Comparison of ENCODE assay signal across 15 mouse cellular contexts in genomic region chr5:122294219-122294735, GRCm38 (mm10). TPM values are rescaled to one million over a fixed set of nuclear protein-coding genes. Genes with fewer than 3 reads are reported as not detected.
DNase-seq lines count a peak whose midpoint lies in the region; ATAC-seq and TF ChIP-seq lines count a peak whose summit lies in the region.
"Had no signal": no experiment of that assay in that cellular context is flagged by ENCODE, and none has a peak within 500 bp of the region (broad histone marks: within the 10 kb centered on the region; RNA-seq: fewer than 3 reads in every experiment).

No protein-coding gene starts in this region.

- 0 out of 2 replicates have a peak, but pooled peaks cover under 1% of the 10 kb centered on the region for H3K36me3 ChIP-seq in midbrain, embryonic 13.5 days
- no peaks in the 10 kb centered on the region for H3K36me3 ChIP-seq in midbrain, embryonic 16.5 days (ENCODE audit: control insufficient read depth, insufficient read depth, low read length)
- H3K36me3 ChIP-seq in forebrain, embryonic 15.5 days, result 0 out of 2 replicates have a peak, but pooled peaks cover 3% of the 10 kb centered on the region
- H3K36me3 ChIP-seq in kidney, adult 2 months (ENCODE audit: control insufficient read depth, insufficient read depth, low read length), result no peaks in the 10 kb centered on the region
- H3K36me3 ChIP-seq: embryonic facial prominence, embryonic 12.5 days had no signal

- TF ChIP-seq CTCF in gastrocnemius, adult 2 months (IDR thresholded peaks at IDR 0.05), result no peak
- no peak for TF ChIP-seq CTCF in kidney, adult 2 months (conservative IDR thresholded peaks at IDR 0.05; ENCODE audit: insufficient read depth, insufficient read length, low read depth, low read length)

- H3K4me1 ChIP-seq in midbrain, embryonic 13.5 days (replicated peaks), result peaks cover 49% of the 10 kb centered on the region
- H3K4me1 ChIP-seq in midbrain, embryonic 16.5 days (ENCODE audit: control insufficient read depth, insufficient read depth, low read length), result peaks cover 17% of the 10 kb centered on the region
- H3K4me1 ChIP-seq in forebrain, embryonic 15.5 days, result peaks cover 18% of the 10 kb centered on the region
- peaks cover 54% of the 10 kb centered on the region for H3K4me1 ChIP-seq in kidney, adult 2 months (ENCODE audit: control insufficient read depth, insufficient read depth, low read length)
- H3K4me1 ChIP-seq: embryonic facial prominence, embryonic 12.5 days had no signal

- intact Hi-C loops in gastrocnemius, adult 2 months (cut with DNase I), result no loop called here
- intact Hi-C loops in gastrocnemius, postnatal 14 days (cut with DNase I; ENCODE audit: low total_unique reads), result no loop called here

- 0 out of 2 replicates have a peak overlapping the region, but pooled peaks have one; percentile 0 for H3K9ac ChIP-seq in midbrain, embryonic 13.5 days (replicated peaks)
- no peak overlapping the region for H3K9ac ChIP-seq in midbrain, embryonic 16.5 days (ENCODE audit: low read depth, low read length)
- H3K9ac ChIP-seq in forebrain, embryonic 15.5 days (replicated peaks), result no peak overlapping the region
- H3K9ac ChIP-seq: embryonic facial prominence, embryonic 12.5 days had no signal

- DNase-seq in gastrocnemius, adult 2 months, result no peak
- no peak for DNase-seq in gastrocnemius, postnatal 14 days
- DNase-seq in thymus, postnatal 25 days, result peak; percentile 37
- DNase-seq in frontal cortex, postnatal 36 days (ENCODE audit: low spot score in 2 of 2), result no peak
- no peak for DNase-seq in kidney, adult 2 months
- DNase-seq: B cell, adult 2 months; cerebellum, postnatal 10 days; kidney, adult 9 months; lung, postnatal 14 days; right cerebral cortex, postnatal 14 days had no signal

- no peak for TF ChIP-seq POLR2A in kidney, adult 2 months (IDR thresholded peaks at IDR 0.05; ENCODE audit: low read depth, low read length)

- peak overlapping the region; percentile 85 for H3K27ac ChIP-seq in gastrocnemius, adult 2 months
- peak overlapping the region; percentile 51 for H3K27ac ChIP-seq in midbrain, embryonic 13.5 days
- no peak overlapping the region for H3K27ac ChIP-seq in midbrain, embryonic 16.5 days (ENCODE audit: low read length)
- H3K27ac ChIP-seq in forebrain, embryonic 15.5 days (replicated peaks), result peak overlapping the region; percentile 25
- H3K27ac ChIP-seq in kidney, adult 2 months (ENCODE audit: insufficient read depth, low read depth, low read length), result no peak overlapping the region
- H3K27ac ChIP-seq: embryonic facial prominence, embryonic 12.5 days had no signal

- ATAC-seq in midbrain, embryonic 13.5 days, result no peak
- ATAC-seq in midbrain, embryonic 16.5 days, result no peak
- ATAC-seq in forebrain, embryonic 15.5 days (replicated peaks), result no peak

- no peaks in the 10 kb centered on the region for H3K27me3 ChIP-seq in midbrain, embryonic 13.5 days
- H3K27me3 ChIP-seq in midbrain, embryonic 16.5 days (ENCODE audit: control insufficient read depth, insufficient read depth, low read depth, low read length), result no peaks in the 10 kb centered on the region
- H3K27me3 ChIP-seq in forebrain, embryonic 15.5 days, result no peaks in the 10 kb centered on the region
- H3K27me3 ChIP-seq in kidney, adult 2 months (replicated peaks; ENCODE audit: control insufficient read depth, insufficient read depth, low read length), result no peaks in the 10 kb centered on the region
- H3K27me3 ChIP-seq: embryonic facial prominence, embryonic 12.5 days had no signal

- 38% methylated on average over 3 of the region's 3 CpGs for WGBS in midbrain, embryonic 13.5 days
- 35% methylated on average over 3 of the region's 3 CpGs for WGBS in midbrain, embryonic 16.5 days
- 60% methylated on average over 3 of the region's 3 CpGs for WGBS in forebrain, embryonic 15.5 days
- WGBS in kidney, adult 2 months, result 88% methylated on average over 3 of the region's 3 CpGs

- H3K4me2 ChIP-seq in midbrain, embryonic 13.5 days (replicated peaks), result no peak overlapping the region
- H3K4me2 ChIP-seq in midbrain, embryonic 16.5 days (ENCODE audit: low read length), result no peak overlapping the region
- H3K4me2 ChIP-seq in forebrain, embryonic 15.5 days (replicated peaks), result no peak overlapping the region
- H3K4me2 ChIP-seq: embryonic facial prominence, embryonic 12.5 days; liver, embryonic 11.5 days had no signal

- no peaks in the 10 kb centered on the region for H3K9me3 ChIP-seq in midbrain, embryonic 13.5 days
- H3K9me3 ChIP-seq in midbrain, embryonic 16.5 days (replicated peaks; ENCODE audit: control insufficient read depth, low read length, poor library complexity, severe bottlenecking), result no peaks in the 10 kb centered on the region
- H3K9me3 ChIP-seq in forebrain, embryonic 15.5 days, result no peaks in the 10 kb centered on the region
- H3K9me3 ChIP-seq: embryonic facial prominence, embryonic 12.5 days had no signal

- peak overlapping the region; percentile 45 for H3K4me3 ChIP-seq in gastrocnemius, adult 2 months
- H3K4me3 ChIP-seq in midbrain, embryonic 13.5 days (replicated peaks), result no peak overlapping the region
- no peak overlapping the region for H3K4me3 ChIP-seq in midbrain, embryonic 16.5 days (ENCODE audit: low read depth, low read length)
- no peak overlapping the region for H3K4me3 ChIP-seq in forebrain, embryonic 15.5 days
- H3K4me3 ChIP-seq in kidney, adult 2 months (ENCODE audit: insufficient read depth, low read depth, low read length), result no peak overlapping the region
- H3K4me3 ChIP-seq: embryonic facial prominence, embryonic 12.5 days had no signal

RNA-seq across cellular contexts. Expression of gene Pptc7, which starts 10.1 kb away (rescaled TPM):
- 100 to 1,000 TPM; 103 to 115 TPM for total RNA-seq in gastrocnemius, adult 2 months (2021)
- total RNA-seq in gastrocnemius, postnatal 14 days (2021), result 10 to 100 TPM; 39.6 to 74.8 TPM
- 8.0 and 9.1 TPM in 2 replicates for polyA plus RNA-seq in midbrain, embryonic 13.5 days (2015; fragmentation: Nextera tagmentation; extraction: Ambion mirVana)
- 7.1 and 7.6 TPM in 2 replicates for polyA plus RNA-seq in midbrain, embryonic 16.5 days (2015; fragmentation: Nextera tagmentation; extraction: Ambion mirVana)
- polyA plus RNA-seq in forebrain, embryonic 15.5 days (2015; fragmentation: Nextera tagmentation; extraction: Ambion mirVana), result 8.2 and 8.3 TPM in 2 replicates
- polyA plus RNA-seq in kidney, adult 2 months (2012; rRNA removed), result 28.8 and 31.7 TPM in 2 replicates

RNA-seq across cellular contexts. Expression of gene Tctn1, which starts 30.0 kb away (rescaled TPM):
- total RNA-seq in gastrocnemius, adult 2 months (2021), result 1 to 10 TPM; 1.8 to 2.0 TPM
- 1 to 10 TPM; 2.4 to 3.0 TPM for total RNA-seq in gastrocnemius, postnatal 14 days (2021)
- polyA plus RNA-seq in midbrain, embryonic 13.5 days (2015; fragmentation: Nextera tagmentation; extraction: Ambion mirVana), result 6.2 and 6.4 TPM in 2 replicates
- polyA plus RNA-seq in midbrain, embryonic 16.5 days (2015; fragmentation: Nextera tagmentation; extraction: Ambion mirVana), result 5.4 and 7.3 TPM in 2 replicates
- polyA plus RNA-seq in forebrain, embryonic 15.5 days (2015; fragmentation: Nextera tagmentation; extraction: Ambion mirVana), result 4.2 and 4.5 TPM in 2 replicates
- 18.2 and 23.2 TPM in 2 replicates for polyA plus RNA-seq in kidney, adult 2 months (2012; rRNA removed)

RNA-seq across cellular contexts. Expression of gene Rad9b, which starts 59.8 kb away (rescaled TPM):
- total RNA-seq in gastrocnemius, adult 2 months (2021), result under 1 TPM; 0.38 to 0.45 TPM
- under 1 TPM; 0.47 to 0.73 TPM for total RNA-seq in gastrocnemius, postnatal 14 days (2021)
- polyA plus RNA-seq in midbrain, embryonic 13.5 days (2015; fragmentation: Nextera tagmentation; extraction: Ambion mirVana), result 21.8 and 22.6 TPM in 2 replicates
- polyA plus RNA-seq in midbrain, embryonic 16.5 days (2015; fragmentation: Nextera tagmentation; extraction: Ambion mirVana), result 23.9 and 28.9 TPM in 2 replicates
- 17.6 and 17.8 TPM in 2 replicates for polyA plus RNA-seq in forebrain, embryonic 15.5 days (2015; fragmentation: Nextera tagmentation; extraction: Ambion mirVana)
- polyA plus RNA-seq in kidney, adult 2 months (2012; rRNA removed), result 4.2 and 4.5 TPM in 2 replicates

RNA-seq across cellular contexts. Expression of gene Vps29, which starts 59.9 kb away (rescaled TPM):
- total RNA-seq in gastrocnemius, adult 2 months (2021), result 10 to 100 TPM; 35.0 to 46.0 TPM
- 10 to 100 TPM; 48.9 to 50.1 TPM for total RNA-seq in gastrocnemius, postnatal 14 days (2021)
- polyA plus RNA-seq in midbrain, embryonic 13.5 days (2015; fragmentation: Nextera tagmentation; extraction: Ambion mirVana), result 260 and 269 TPM in 2 replicates
- 320 and 347 TPM in 2 replicates for polyA plus RNA-seq in midbrain, embryonic 16.5 days (2015; fragmentation: Nextera tagmentation; extraction: Ambion mirVana)
- 252 and 266 TPM in 2 replicates for polyA plus RNA-seq in forebrain, embryonic 15.5 days (2015; fragmentation: Nextera tagmentation; extraction: Ambion mirVana)
- 111 and 133 TPM in 2 replicates for polyA plus RNA-seq in kidney, adult 2 months (2012; rRNA removed)

Comparison
In these comparisons a context has a peak if more than half of its experiments do, and no peak if none do; other contexts are left out.
1. H3K27ac ChIP-seq: peak in gastrocnemius, adult 2 months (single experiment), midbrain, embryonic 13.5 days (single experiment) and forebrain, embryonic 15.5 days (single experiment); none in midbrain, embryonic 16.5 days (single experiment) and kidney, adult 2 months (single experiment).